Comparison of ENCODE assay signal across 8 mouse cellular contexts in the genomic region with DNA sequence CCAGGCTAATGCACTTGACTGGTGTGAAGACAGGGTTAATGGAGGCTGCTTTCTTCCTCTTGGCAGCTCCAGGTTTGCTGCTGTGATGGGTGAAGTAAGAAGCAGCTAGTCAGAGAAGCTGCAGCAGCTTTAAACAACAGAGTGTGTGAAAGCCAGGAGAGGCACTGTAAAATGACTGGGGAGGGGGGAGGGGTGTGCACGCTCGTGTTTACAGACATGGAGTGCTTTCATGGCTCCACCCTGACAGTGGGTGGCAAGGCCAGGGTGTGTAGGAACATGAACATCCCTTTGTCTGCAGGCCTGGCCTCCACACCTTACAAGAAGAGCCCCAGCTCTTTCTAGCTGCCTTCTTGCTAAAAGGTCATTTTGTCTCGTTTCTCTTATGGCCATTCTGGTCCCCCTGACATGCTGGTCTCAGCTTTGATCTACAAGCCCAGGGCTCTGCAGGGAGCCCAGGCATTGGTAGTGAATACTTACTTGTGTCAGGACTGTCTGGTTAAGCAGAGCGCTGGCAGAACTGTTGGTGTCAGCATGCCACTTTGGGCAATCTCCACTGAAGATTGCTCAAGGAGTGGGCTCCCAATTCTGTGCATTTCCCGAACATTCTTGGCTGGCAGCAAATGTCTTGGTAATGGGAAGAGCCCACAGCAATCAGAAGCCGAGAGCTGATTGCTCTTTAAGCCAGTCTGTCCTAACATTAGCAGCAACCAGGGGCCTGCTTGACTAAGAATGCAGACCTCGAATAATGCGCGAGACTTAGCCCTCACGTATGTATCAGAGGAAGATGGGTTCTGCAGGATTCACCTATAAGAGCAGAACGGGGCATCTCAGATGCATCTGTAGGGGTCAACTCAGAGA.
DNase-seq lines count a peak whose midpoint lies in the region; ATAC-seq lines count a peak whose summit lies in the region.

No protein-coding gene starts in this region.

- no peaks in the 10 kb centered on the region for H3K36me3 ChIP-seq in forebrain, embryonic 13.5 days (ENCODE audit: poor library complexity, severe bottlenecking)

- no peaks in the 10 kb centered on the region for H3K9me3 ChIP-seq in forebrain, embryonic 13.5 days (replicated peaks)

- ATAC-seq in forebrain, embryonic 13.5 days: peak; percentile 67
- ATAC-seq in megakaryocyte progenitor cell, adult 5-6 weeks (replicated peaks; ENCODE audit: poor library complexity): no peak

- no peaks in the 10 kb centered on the region for H3K27me3 ChIP-seq in forebrain, embryonic 13.5 days

- no peak overlapping the region for H3K4me3 ChIP-seq in forebrain, embryonic 13.5 days

- H3K4me2 ChIP-seq in forebrain, embryonic 13.5 days: no peak overlapping the region

- peak overlapping the region; percentile 31 for H3K27ac ChIP-seq in forebrain, embryonic 13.5 days

- H3K9ac ChIP-seq in forebrain, embryonic 13.5 days: no peak overlapping the region

- peaks cover 22% of the 10 kb centered on the region for H3K4me1 ChIP-seq in forebrain, embryonic 13.5 days

- intact Hi-C loops in left cerebral cortex, postnatal 4 days (cut with DNase I): no loop called here

- 52% methylated on average over 11 of the region's 11 CpGs for WGBS in forebrain, embryonic 13.5 days

- DNase-seq in left cerebral cortex, postnatal 4 days: peak; percentile 51
- no peak for DNase-seq in left cerebral cortex, adult 9 months (ENCODE audit: low spot score in 2 of 2)
- DNase-seq in adipocyte (ENCODE audit: low spot score): peak; percentile 45
- peak; percentile 10 to 56 for DNase-seq in lung, postnatal 4 days
- DNase-seq in gastrocnemius, adult 8-10 months (ENCODE audit: low spot score in 2 of 2): no peak
- no peak for DNase-seq in thymus, postnatal 14 days

Comparison
In these comparisons a context has a peak if more than half of its experiments do, and no peak if none do; other contexts are left out.
1. DNase-seq: peak in left cerebral cortex, postnatal 4 days (single experiment), adipocyte (single experiment) and lung, postnatal 4 days (2 of 2); none in left cerebral cortex, adult 9 months (0 of 2), gastrocnemius, adult 8-10 months (0 of 2) and thymus, postnatal 14 days (single experiment).